Mouse (Mus musculus) CD4-positive, CD25-positive, alpha-beta regulatory T cell (primary cell): ENCODE data around the gene Slc38a5. TPM values are rescaled to one million over a fixed set of nuclear protein-coding genes. Genes with fewer than 3 reads are reported as not detected.

Experiments used
- polyA plus RNA-seq: library from polyadenylated mRNA; unstranded; fragments of 100-300 nt; shearing (Covaris generic); gene quantifications from one replicate; pipeline ENCODE4 v1.2.1, GENCODE M21; 2017

Slc38a5 gene
- not detected for polyA plus RNA-seq

DNA sequence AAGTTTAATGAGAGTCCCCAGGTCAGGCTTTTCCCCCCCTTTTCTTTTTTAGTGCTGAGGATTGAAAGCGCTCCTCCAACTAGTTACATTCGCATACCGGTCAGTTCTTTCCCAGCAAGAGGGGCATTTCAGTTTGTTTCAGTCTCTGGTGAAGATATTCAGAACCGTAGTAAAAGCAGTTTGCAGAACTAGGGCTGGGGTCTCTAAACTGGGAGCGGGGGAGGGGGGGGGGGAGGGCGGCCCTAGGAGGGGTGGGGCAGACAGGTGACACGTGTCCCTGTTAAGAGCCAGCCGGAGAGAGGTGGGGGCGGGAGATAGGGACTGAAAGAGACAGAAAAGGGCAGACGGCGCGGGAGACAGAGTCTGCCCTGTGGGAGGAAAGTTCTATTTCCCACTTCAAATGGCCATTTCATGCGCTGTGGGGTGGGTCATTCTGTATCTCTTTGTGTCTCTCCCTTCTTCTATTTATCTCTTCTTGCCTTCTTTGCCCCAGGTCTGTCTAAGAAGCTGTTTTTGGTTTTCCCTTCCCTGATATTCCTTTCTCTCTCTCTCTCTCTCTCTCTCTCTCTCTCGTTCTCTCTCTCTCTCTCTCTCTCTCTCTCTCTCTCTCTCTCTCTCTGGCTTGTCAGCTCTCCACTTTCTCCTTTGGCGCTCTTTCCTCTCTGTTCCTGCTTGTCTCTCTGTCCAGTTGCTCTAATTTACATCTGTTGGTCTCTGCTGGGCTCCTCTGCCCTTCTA lies at the start of gene Slc38a5:
Gene Slc38a5, plus strand, starts transcription at position 51 of the 738 bp plus-strand sequence.

DNA sequence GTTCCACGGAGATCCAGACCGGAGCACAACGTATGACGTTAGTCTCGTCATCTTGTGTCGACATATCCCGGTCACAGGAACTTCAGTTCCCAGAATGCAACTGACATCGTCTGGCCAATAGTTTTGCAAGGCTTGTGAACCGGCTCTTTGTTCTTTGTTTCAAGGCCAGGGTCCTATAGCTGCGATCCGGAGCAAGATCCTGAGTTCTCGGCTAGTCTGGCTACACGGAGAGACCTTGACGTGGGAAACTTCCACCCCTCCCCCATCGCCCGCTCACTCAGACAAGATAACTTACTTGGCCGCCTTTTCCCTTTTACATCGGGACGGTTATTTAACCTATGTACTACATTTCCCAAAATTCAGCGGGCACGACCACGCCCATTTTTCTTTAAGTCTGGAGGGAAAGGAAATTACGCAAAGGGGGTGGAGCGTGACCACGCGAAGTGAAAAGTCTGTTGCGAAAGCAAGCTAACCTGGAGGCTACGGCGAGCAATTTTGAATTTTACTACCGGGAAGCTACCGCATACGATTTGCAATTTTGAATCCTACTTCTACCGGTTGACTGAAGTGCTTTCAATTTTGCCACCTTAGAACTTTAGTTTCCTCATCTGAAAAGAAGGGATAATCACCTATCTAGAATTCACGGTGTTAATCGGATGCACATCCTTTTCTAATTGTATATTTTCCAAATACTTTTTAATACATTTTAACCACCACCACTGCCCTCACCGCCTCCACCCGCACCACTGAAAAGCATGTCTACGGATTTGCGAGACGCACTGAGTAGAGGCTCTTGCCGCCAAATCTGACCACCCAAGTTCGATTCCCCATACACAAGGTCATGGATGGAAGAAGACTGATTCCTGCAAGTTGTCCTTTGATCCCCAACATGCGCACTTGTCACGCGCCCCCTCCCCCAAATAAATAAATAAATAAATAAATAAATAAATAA lies 18.3 kb upstream of the Slc38a5 start, which contains the start of gene Ftsj1:
Gene Ftsj1, minus strand, starts transcription at position 73 of the 952 bp plus-strand sequence.

DNA sequence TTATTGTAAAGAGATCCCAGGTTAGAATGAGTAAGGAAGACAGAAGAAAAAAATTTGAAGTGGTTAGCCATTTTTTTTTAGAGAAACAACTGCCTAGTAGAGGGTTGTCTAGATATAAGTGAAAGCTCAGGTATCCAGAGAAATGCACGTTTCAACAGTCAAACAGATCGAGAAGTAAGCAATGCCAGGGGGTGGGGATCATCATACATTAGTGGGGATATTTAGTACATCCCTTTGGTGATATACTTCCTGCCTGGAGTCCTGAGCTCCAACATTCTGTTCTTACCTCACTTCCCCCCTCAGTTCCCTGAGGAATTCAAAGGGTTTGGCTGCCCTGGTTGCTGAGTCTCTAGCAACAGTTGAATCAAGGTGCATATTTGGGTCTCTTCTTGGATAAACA lies 56.2 kb downstream of the Slc38a5 start, which contains the start of gene Ssxb10:
Gene Ssxb10, plus strand, starts transcription at position 301 of the 400 bp plus-strand sequence.

Other genes with a start within 250 kb of the Slc38a5 start
- gene Suv39h1, start 196.4 kb upstream of the Slc38a5 start, polyA plus RNA-seq: 28.1 TPM
- gene Was, start 180.6 kb upstream of the Slc38a5 start, polyA plus RNA-seq: 97.9 TPM
- gene Wdr13, start 138.2 kb upstream of the Slc38a5 start, polyA plus RNA-seq: 21.2 TPM
- gene Rbm3, start 125.3 kb upstream of the Slc38a5 start, polyA plus RNA-seq: 638 TPM
- 17.5 TPM for gene Tbc1d25, start 95.0 kb upstream of the Slc38a5 start, polyA plus RNA-seq
- gene Ebp, start 77.6 kb upstream of the Slc38a5 start, polyA plus RNA-seq: 125 TPM
- gene Porcn, start 64.6 kb upstream of the Slc38a5 start, polyA plus RNA-seq: 0.10 TPM
- 23.1 TPM for gene Ftsj1, start 18.7 kb upstream of the Slc38a5 start, polyA plus RNA-seq
- gene Ssxb10, start 56.3 kb downstream of the Slc38a5 start, polyA plus RNA-seq: not detected
- not detected for gene Ssxb9, start 95.8 kb downstream of the Slc38a5 start, polyA plus RNA-seq
- not detected for gene Ssxb1, start 142.2 kb downstream of the Slc38a5 start, polyA plus RNA-seq
- not detected for gene Ssxb2, start 190.6 kb downstream of the Slc38a5 start, polyA plus RNA-seq